Mouse (Mus musculus): ENCODE data around the gene Foxr1. TPM values are rescaled to one million over a fixed set of nuclear protein-coding genes. Genes with fewer than 3 reads are reported as not detected.
A peak's percentile ranks its signal among the peaks of the same experiment; 100 is the strongest.

Foxr1 gene
- polyA plus RNA-seq (2014; fragmentation: Nextera tagmentation; extraction: Ambion mirVana): not detected in 2 replicates

- H3K9ac ChIP-seq (replicated peaks; ENCODE audit: low read depth, low read length): no peak within 1 kb of the TSS
- H3K9me3 ChIP-seq (ENCODE audit: control insufficient read depth, low read length): no peaks in the 10 kb centered on the region
- H3K4me1 ChIP-seq (ENCODE audit: control insufficient read depth, insufficient read depth, low read length): no peaks in the 10 kb centered on the region
- 75% methylated on average over 19 of the region's 19 CpGs for WGBS
- no peak within 1 kb of the TSS for H3K4me3 ChIP-seq (ENCODE audit: low read depth, low read length)
- no peaks in the 10 kb centered on the region for H3K36me3 ChIP-seq (ENCODE audit: control insufficient read depth, insufficient read depth, low read length)
- no peak within 1 kb of the TSS for H3K4me2 ChIP-seq (ENCODE audit: low read depth, low read length)
- H3K27me3 ChIP-seq (ENCODE audit: control insufficient read depth, insufficient read depth, low read length): no peaks in the 10 kb centered on the region
- no peak within 1 kb of the TSS for H3K27ac ChIP-seq (ENCODE audit: low read depth, low read length)
- ATAC-seq (ENCODE audit: low read depth): no peak
Measured at GRCm38 (mm10) chr9:44440961-44441360, at the start of gene Foxr1. Foxr1 (minus strand) TSS chr9:44441136.

DNA sequence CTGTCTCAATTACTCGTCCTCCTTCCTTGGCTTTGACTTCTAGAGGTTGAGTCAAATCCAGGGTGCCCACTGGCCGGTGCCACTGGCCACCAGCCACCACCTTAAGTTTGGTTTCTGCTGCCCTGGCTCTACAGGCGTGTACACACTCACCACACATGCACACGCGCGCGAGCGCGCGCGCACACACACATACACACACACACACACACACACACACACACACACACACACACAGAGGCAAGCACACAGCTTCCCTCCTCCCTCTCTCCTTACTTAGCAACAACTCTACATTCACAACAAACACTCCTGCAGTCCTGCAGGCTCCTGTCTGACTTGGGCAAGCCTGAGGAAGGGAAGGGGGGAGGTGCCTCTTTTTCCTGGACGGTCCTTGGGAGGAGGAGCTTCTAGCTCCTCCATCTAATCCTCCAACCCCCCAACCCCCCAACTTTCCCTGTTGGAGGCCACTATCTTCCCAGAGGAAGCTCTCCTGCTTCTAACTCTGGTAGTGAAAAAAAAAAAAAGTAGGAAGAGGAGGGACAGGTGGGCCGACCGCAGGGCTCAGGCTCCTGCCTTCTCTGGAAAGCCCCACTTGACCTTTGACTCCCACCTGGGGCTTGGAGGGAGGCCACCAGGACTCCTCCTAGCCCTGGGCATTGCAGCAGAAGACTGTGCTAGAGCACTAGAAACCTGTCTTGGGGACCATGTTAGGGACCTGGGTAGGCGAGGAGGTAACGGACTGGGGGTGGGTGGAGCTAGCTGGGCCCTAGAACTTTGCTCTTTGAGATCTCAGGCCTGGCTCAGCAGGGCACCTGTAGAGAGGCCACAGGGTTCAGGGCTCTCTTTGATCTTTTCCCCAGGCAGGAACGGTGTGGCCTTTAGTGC is 49.4 kb upstream of the Foxr1 start:
- H3K4me2 ChIP-seq (ENCODE audit: low read depth, low read length): peak overlapping the region; percentile 92
- no peak overlapping the region for H3K4me3 ChIP-seq (ENCODE audit: low read depth, low read length)
- peaks cover 79% of the 10 kb centered on the region for H3K4me1 ChIP-seq (ENCODE audit: control insufficient read depth, insufficient read depth, low read length)
- no peaks in the 10 kb centered on the region for H3K36me3 ChIP-seq (ENCODE audit: control insufficient read depth, insufficient read depth, low read length)
- no peaks in the 10 kb centered on the region for H3K9me3 ChIP-seq (ENCODE audit: control insufficient read depth, low read length)
- no peaks in the 10 kb centered on the region for H3K27me3 ChIP-seq (ENCODE audit: control insufficient read depth, insufficient read depth, low read length)
- H3K27ac ChIP-seq (ENCODE audit: low read depth, low read length): peak overlapping the region; percentile 62; the same call in 1 of the 2 replicates
- ATAC-seq (ENCODE audit: low read depth): no peak
- no peak overlapping the region for H3K9ac ChIP-seq (replicated peaks; ENCODE audit: low read depth, low read length)
- WGBS: 13% methylated on average over 17 of the region's 17 CpGs

DNA sequence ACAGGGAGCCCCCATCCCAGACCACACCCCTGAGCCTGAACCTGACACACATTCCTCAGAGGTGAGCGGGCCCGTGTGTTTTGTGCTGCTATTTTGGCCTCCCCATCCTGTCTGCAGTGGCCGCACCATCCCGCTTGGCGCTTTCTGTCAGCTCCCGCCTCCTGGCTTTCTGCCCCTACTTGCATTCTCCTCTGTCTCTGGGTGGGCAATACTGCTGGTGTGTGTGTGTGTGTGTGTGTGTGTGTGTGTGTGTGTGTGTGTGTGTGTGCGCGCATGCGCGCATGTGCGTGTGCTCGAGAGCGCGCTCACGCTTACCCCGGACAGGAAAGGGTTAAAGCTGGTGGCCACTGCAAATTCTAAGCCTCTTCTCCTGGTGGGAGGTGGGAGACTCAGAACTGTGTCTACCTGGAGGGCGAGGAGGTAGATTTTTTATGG is 48.7 kb upstream of the Foxr1 start:
- H3K4me3 ChIP-seq (ENCODE audit: low read depth, low read length): no peak overlapping the region

GRCm38 (mm10) chr9:44488855-44489381 is 48.0 kb upstream of the Foxr1 start:
- H3K4me1 ChIP-seq (ENCODE audit: control insufficient read depth, insufficient read depth, low read length): peaks cover 79% of the 10 kb centered on the region
- H3K36me3 ChIP-seq (ENCODE audit: control insufficient read depth, insufficient read depth, low read length): no peaks in the 10 kb centered on the region
- peak overlapping the region; percentile 74 for H3K27ac ChIP-seq (ENCODE audit: low read depth, low read length)
- no peaks in the 10 kb centered on the region for H3K9me3 ChIP-seq (ENCODE audit: control insufficient read depth, low read length)
- H3K27me3 ChIP-seq (ENCODE audit: control insufficient read depth, insufficient read depth, low read length): no peaks in the 10 kb centered on the region
- H3K4me3 ChIP-seq (ENCODE audit: low read depth, low read length): peak overlapping the region; percentile 6; the same call in 1 of the 2 replicates
- peak overlapping the region; percentile 92 for H3K4me2 ChIP-seq (ENCODE audit: low read depth, low read length)
- 10% methylated on average over 3 of the region's 5 CpGs for WGBS
- H3K9ac ChIP-seq (replicated peaks; ENCODE audit: low read depth, low read length): peak overlapping the region; percentile 34; the same call in 1 of the 2 replicates
- ATAC-seq (ENCODE audit: low read depth): peak; percentile 22; the same call in 1 of the 2 replicates

More for the DNA sequence above, 48.7 kb upstream of the Foxr1 start:
- Histone ChIP-seq H3K27ac (ENCODE audit: low read depth, low read length) (peak overlapping the region; percentile 74; the same call in 1 of the 2 replicates), H3K4me1 (ENCODE audit: control insufficient read depth, insufficient read depth, low read length) (peaks cover 80% of the 10 kb centered on the region), H3K36me3 (ENCODE audit: control insufficient read depth, insufficient read depth, low read length) (no peaks in the 10 kb centered on the region), H3K9ac (replicated peaks; ENCODE audit: low read depth, low read length) (no peak overlapping the region), H3K4me2 (ENCODE audit: low read depth, low read length) (peak overlapping the region; percentile 92), H3K27me3 (ENCODE audit: control insufficient read depth, insufficient read depth, low read length) (no peaks in the 10 kb centered on the region), H3K9me3 (ENCODE audit: control insufficient read depth, low read length) (no peaks in the 10 kb centered on the region)
- WGBS: 5% methylated on average over 17 of the region's 17 CpGs
- peak; percentile 21; the same call in 1 of the 2 replicates for ATAC-seq (ENCODE audit: low read depth)

DNA sequence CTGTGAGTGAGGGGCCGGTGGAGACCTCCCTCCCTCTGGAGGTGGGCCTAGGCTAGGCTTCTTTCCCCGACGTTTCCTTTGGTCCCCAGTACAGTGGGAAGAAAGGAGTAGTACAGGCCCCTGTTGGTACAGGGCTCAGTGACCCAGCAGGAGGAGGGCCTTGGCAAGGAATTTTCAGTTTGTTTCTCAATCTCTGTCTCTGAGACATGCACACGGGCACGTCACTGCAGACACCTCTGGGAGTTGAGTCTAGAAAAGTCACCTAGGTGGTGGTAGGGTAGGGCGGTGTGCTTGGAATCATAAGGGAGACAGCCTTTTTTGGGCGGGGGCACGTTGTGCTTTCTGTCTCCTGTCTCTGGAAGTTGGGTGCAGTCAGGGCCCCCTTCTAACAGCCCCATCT is 47.5 kb upstream of the Foxr1 start:
- ATAC-seq (ENCODE audit: low read depth): no peak
- 23% methylated on average over 8 of the region's 8 CpGs for WGBS
- Histone ChIP-seq H3K27me3 (ENCODE audit: control insufficient read depth, insufficient read depth, low read length) (no peaks in the 10 kb centered on the region), H3K4me1 (ENCODE audit: control insufficient read depth, insufficient read depth, low read length) (peaks cover 74% of the 10 kb centered on the region), H3K4me3 (ENCODE audit: low read depth, low read length) (no peak overlapping the region; the same call in 1 of the 2 replicates), H3K9me3 (ENCODE audit: control insufficient read depth, low read length) (no peaks in the 10 kb centered on the region), H3K9ac (replicated peaks; ENCODE audit: low read depth, low read length) (no peak overlapping the region), H3K27ac (ENCODE audit: low read depth, low read length) (peak overlapping the region; percentile 74; the same call in 1 of the 2 replicates), H3K4me2 (ENCODE audit: low read depth, low read length) (peak overlapping the region; percentile 92), H3K36me3 (ENCODE audit: control insufficient read depth, insufficient read depth, low read length) (no peaks in the 10 kb centered on the region)

GRCm38 (mm10) chr9:44487441-44487840 is 46.5 kb upstream of the Foxr1 start:
- Histone ChIP-seq H3K27ac (ENCODE audit: low read depth, low read length) (peak overlapping the region; percentile 29; the same call in 1 of the 2 replicates), H3K27me3 (ENCODE audit: control insufficient read depth, insufficient read depth, low read length) (no peaks in the 10 kb centered on the region), H3K4me3 (ENCODE audit: low read depth, low read length) (peak overlapping the region; percentile 4; the same call in 1 of the 2 replicates), H3K9ac (replicated peaks; ENCODE audit: low read depth, low read length) (no peak overlapping the region), H3K4me1 (ENCODE audit: control insufficient read depth, insufficient read depth, low read length) (peaks cover 72% of the 10 kb centered on the region), H3K9me3 (ENCODE audit: control insufficient read depth, low read length) (no peaks in the 10 kb centered on the region), H3K36me3 (ENCODE audit: control insufficient read depth, insufficient read depth, low read length) (no peaks in the 10 kb centered on the region), H3K4me2 (ENCODE audit: low read depth, low read length) (peak overlapping the region; percentile 92)
- no peak for ATAC-seq (ENCODE audit: low read depth)
- 17% methylated on average over 7 of the region's 7 CpGs for WGBS

DNA sequence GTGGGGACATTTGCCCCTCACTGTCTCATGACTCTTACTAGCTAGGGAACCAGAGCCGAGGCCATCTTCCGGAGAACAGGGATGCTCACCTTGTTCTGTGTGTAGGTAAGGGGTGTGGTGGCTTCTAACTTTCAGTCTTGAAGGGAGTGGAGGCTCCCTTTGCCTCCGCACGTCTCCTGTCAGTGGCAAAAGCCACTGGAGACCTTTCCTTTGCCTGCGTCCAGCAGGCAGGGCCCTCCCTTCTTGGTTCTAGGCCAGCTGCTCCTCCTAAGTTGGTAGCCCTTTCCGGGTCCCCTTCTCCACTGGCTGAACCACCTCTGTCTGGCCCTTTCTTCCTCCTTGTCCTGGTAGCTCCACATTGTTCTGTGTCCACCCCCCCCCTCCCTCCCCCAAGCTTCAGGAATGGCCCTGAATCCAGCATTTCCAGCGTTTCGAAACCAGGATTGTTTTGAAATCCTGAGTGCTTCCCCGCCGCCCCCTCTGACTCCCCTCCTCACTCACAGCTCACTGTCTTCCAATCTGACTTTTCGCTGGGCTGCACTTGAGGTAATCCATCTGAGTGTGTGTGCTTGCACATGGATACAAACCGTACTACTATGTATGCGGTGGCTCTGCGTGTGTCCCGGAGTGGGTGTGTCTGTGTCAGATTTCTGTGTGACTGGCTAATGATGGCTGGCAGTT is 45.9 kb upstream of the Foxr1 start:
- peak overlapping the region; percentile 15; the same call in 1 of the 2 replicates for H3K4me3 ChIP-seq (ENCODE audit: low read depth, low read length)
- peaks cover 72% of the 10 kb centered on the region for H3K4me1 ChIP-seq (ENCODE audit: control insufficient read depth, insufficient read depth, low read length)
- no peaks in the 10 kb centered on the region for H3K36me3 ChIP-seq (ENCODE audit: control insufficient read depth, insufficient read depth, low read length)
- no peak overlapping the region for H3K9ac ChIP-seq (replicated peaks; ENCODE audit: low read depth, low read length)
- no peak for ATAC-seq (ENCODE audit: low read depth)
- no peaks in the 10 kb centered on the region for H3K27me3 ChIP-seq (ENCODE audit: control insufficient read depth, insufficient read depth, low read length)
- no peaks in the 10 kb centered on the region for H3K9me3 ChIP-seq (ENCODE audit: control insufficient read depth, low read length)
- 25% methylated on average over 15 of the region's 15 CpGs for WGBS
- H3K4me2 ChIP-seq (ENCODE audit: low read depth, low read length): peak overlapping the region; percentile 92
- no peak overlapping the region; the same call in 1 of the 2 replicates for H3K27ac ChIP-seq (ENCODE audit: low read depth, low read length)

DNA sequence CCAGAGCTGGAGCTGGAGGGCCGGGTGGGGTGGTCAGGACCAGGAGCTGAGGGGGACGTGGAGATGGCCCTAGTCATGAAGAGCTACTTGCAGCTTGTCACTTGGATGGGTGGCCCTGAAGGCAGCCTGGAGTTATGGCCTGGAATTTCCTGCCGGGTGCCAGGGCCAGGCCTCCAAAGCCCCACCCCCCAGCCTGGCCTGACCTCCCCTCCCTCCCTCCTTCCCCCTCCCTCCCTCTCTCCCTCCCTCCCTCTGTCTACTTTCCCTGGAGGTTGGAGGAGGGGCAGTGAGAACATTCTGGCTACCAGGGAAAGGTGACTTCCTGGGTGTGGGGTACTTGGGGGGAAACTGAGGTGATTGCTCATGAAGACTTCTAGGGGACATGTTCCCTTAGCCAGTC is 45.4 kb upstream of the Foxr1 start:
- no peak for ATAC-seq (ENCODE audit: low read depth)
- peaks cover 70% of the 10 kb centered on the region for H3K4me1 ChIP-seq (ENCODE audit: control insufficient read depth, insufficient read depth, low read length)
- no peak overlapping the region for H3K9ac ChIP-seq (replicated peaks; ENCODE audit: low read depth, low read length)
- H3K27ac ChIP-seq (ENCODE audit: low read depth, low read length): no peak overlapping the region; the same call in 1 of the 2 replicates
- no peaks in the 10 kb centered on the region for H3K27me3 ChIP-seq (ENCODE audit: control insufficient read depth, insufficient read depth, low read length)
- H3K9me3 ChIP-seq (ENCODE audit: control insufficient read depth, low read length): no peaks in the 10 kb centered on the region
- WGBS: 12% methylated on average over 3 of the region's 3 CpGs
- H3K36me3 ChIP-seq (ENCODE audit: control insufficient read depth, insufficient read depth, low read length): no peaks in the 10 kb centered on the region
- peak overlapping the region; percentile 15; the same call in 1 of the 2 replicates for H3K4me3 ChIP-seq (ENCODE audit: low read depth, low read length)
- H3K4me2 ChIP-seq (ENCODE audit: low read depth, low read length): peak overlapping the region; percentile 92

Data from neural tube, embryonic 14.5 days (tissue).